ENCODE assay signal across 18 mouse cellular contexts in the genomic region with DNA sequence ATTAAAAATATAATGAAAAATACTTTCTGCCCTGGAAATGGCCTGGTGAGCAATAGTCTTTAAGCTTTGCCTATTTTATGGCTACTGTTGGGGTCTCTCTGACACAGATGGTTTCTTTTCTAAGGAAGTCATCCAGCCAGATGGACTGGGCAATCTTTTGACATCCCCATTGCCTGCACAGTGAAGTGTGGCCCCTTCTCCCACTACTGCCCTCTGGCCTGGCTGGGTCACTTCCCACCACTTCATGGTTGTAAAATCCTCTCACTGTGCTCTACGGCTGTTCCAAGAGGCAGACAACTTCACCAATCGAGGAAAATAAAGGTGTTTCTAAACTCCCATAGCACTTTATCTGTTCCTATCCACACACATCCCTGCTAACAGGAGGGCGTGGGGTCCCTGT.
"Had no signal": no experiment of that assay in that cellular context is flagged by ENCODE, and none has a peak within 500 bp of the region (broad histone marks: within the 10 kb centered on the region; RNA-seq: fewer than 3 reads in every experiment).

No protein-coding gene starts in this region.

- H3K27me3 ChIP-seq: midbrain, embryonic 12.5 days; neural tube, embryonic 13.5 days; neural tube, embryonic 15.5 days had no signal

- H3K4me3 ChIP-seq: midbrain, embryonic 10.5 days; midbrain, embryonic 12.5 days; myocyte; neural tube, embryonic 13.5 days; neural tube, embryonic 15.5 days had no signal

- H3K27ac ChIP-seq: midbrain, embryonic 10.5 days; midbrain, embryonic 12.5 days; neural tube, embryonic 13.5 days; neural tube, embryonic 15.5 days had no signal

- H3K4me1 ChIP-seq: neural tube, embryonic 13.5 days; neural tube, embryonic 15.5 days had no signal

- DNase-seq: lung, adult 18-20 months; lung, embryonic 14.5 days; lung, postnatal 10 days; lung, postnatal 4 days; midbrain, embryonic 14.5 days; retina, postnatal 1 day; right cerebral cortex, adult 18-20 months; right cerebral cortex, postnatal 25 days; right cerebral cortex, postnatal 4 days; spleen, adult 18-20 months; thymus, adult 18-20 months; thymus, postnatal 14 days; thymus, postnatal 36 days had no signal
